Mouse (Mus musculus): ENCODE results near the gene Prl7a2. TPM values are rescaled to one million over a fixed set of nuclear protein-coding genes. Genes with fewer than 3 reads are reported as not detected.

The Prl7a2 gene
- polyA plus RNA-seq (2015; fragmentation: Nextera tagmentation; extraction: Ambion mirVana): not detected in 2 replicates

DNA sequence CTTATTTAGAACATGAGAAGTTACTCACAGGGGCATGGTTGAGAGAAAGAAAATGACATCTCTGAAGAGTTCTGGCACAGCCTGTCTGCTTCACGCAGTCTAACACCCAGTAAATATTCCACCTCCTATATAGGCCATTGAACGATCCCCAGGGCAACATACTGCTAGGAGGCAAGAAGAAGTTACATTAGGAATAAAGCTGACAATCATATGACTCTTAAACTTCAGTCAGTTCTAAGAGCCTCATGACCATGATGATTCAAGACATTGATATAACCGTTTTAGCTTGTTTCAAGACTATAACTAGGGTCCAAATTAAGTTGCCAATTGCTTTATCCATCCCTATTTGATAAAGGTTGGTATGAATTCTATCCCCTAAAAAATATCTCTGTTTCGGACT is at the start of gene Prl7a2:
Gene Prl7a2 (minus strand): TSS at position 101 of the 400 bp plus-strand sequence.
- H3K4me2 ChIP-seq: no peak within 1 kb of the TSS
- H3K27me3 ChIP-seq: no peaks in the 10 kb centered on the region
- no peaks in the 10 kb centered on the region for H3K4me1 ChIP-seq
- no peaks in the 10 kb centered on the region for H3K36me3 ChIP-seq
- 85% methylated on average over 4 of the region's 4 CpGs for WGBS
- no peak within 1 kb of the TSS for H3K9ac ChIP-seq
- H3K4me3 ChIP-seq: no peak within 1 kb of the TSS
- ATAC-seq (ENCODE audit: insufficient number of reproducible peaks, insufficient read depth, low FRiP score, low TSS enrichment, low read depth): no peak
- no peak within 1 kb of the TSS for H3K27ac ChIP-seq
- H3K9me3 ChIP-seq: no peaks in the 10 kb centered on the region

DNA sequence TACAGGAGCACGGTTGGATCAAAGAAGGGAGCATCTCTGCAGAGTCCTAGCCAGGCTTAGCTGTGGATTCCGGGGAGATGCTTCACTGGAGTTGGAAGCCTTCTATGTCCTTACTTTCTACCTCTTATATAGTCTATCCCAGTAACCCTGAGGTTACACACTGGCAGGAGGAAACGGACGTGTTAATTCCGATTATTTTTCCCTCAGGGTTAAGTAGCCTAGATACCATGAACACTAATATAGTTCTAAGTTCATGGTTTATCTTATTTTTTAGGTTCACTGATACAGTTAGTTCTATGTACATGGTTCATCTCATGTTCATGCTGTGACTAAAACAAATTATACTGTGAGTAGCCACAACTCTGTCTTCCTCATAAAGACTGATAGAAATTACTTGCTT is 48.8 kb upstream of the Prl7a2 start, which contains the start of gene Prl7d1:
Gene Prl7d1 (minus strand): TSS at position 101 of the 400 bp plus-strand sequence.
- ATAC-seq (ENCODE audit: insufficient number of reproducible peaks, insufficient read depth, low FRiP score, low TSS enrichment, low read depth): no peak

GRCm38 (mm10) chr13:27706521-27706920 is 38.7 kb upstream of the Prl7a2 start:
- no peaks in the 10 kb centered on the region for H3K4me1 ChIP-seq
- H3K4me2 ChIP-seq: no peak overlapping the region
- no peak overlapping the region for H3K27ac ChIP-seq
- H3K4me3 ChIP-seq: no peak overlapping the region
- no peak for ATAC-seq (ENCODE audit: insufficient number of reproducible peaks, insufficient read depth, low FRiP score, low TSS enrichment, low read depth)
- no peak overlapping the region for H3K9ac ChIP-seq
- no peaks in the 10 kb centered on the region for H3K36me3 ChIP-seq
- no peaks in the 10 kb centered on the region for H3K27me3 ChIP-seq
- H3K9me3 ChIP-seq: no peaks in the 10 kb centered on the region
- 60% methylated on average over 2 of the region's 2 CpGs for WGBS

More for the DNA sequence above, 48.8 kb upstream of the Prl7a2 start, which contains the start of gene Prl7d1:
- H3K4me1 ChIP-seq: no peaks in the 10 kb centered on the region
- H3K27ac ChIP-seq: no peak within 1 kb of the TSS
- no peak within 1 kb of the TSS for H3K4me3 ChIP-seq
- no peaks in the 10 kb centered on the region for H3K27me3 ChIP-seq
- no peaks in the 10 kb centered on the region for H3K9me3 ChIP-seq
- 87% methylated on average over 5 of the region's 5 CpGs for WGBS
- no peak within 1 kb of the TSS for H3K4me2 ChIP-seq
- H3K36me3 ChIP-seq: no peaks in the 10 kb centered on the region
- H3K9ac ChIP-seq: no peak within 1 kb of the TSS

DNA sequence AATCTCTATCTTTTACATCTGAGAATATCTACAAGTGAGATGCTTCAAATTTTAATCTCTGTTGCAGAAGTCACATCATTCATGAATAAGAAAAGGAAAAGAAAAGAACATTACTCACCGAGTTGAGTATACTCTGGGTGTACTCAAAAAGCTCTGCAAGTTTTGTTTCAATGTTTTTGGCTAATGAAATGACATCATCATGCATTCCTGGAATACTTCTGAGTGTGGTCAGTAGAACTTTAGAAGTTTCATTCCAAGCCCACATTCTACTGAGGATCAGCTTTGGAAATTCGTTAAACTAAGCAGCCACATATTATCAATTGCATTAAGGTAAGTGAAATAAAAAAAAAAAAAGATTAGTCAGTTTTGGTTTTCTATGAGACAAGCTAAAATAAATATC is 7.1 kb downstream of the Prl7a2 start:
- no peak overlapping the region for H3K4me2 ChIP-seq
- H3K36me3 ChIP-seq: no peaks in the 10 kb centered on the region
- H3K9me3 ChIP-seq: no peaks in the 10 kb centered on the region
- H3K4me1 ChIP-seq: no peaks in the 10 kb centered on the region
- H3K4me3 ChIP-seq: no peak overlapping the region
- no peak overlapping the region for H3K27ac ChIP-seq
- no peak overlapping the region for H3K9ac ChIP-seq
- H3K27me3 ChIP-seq: no peaks in the 10 kb centered on the region
- no peak for ATAC-seq (ENCODE audit: insufficient number of reproducible peaks, insufficient read depth, low FRiP score, low TSS enrichment, low read depth)
- 67% methylated on average over 2 of the region's 2 CpGs for WGBS

DNA sequence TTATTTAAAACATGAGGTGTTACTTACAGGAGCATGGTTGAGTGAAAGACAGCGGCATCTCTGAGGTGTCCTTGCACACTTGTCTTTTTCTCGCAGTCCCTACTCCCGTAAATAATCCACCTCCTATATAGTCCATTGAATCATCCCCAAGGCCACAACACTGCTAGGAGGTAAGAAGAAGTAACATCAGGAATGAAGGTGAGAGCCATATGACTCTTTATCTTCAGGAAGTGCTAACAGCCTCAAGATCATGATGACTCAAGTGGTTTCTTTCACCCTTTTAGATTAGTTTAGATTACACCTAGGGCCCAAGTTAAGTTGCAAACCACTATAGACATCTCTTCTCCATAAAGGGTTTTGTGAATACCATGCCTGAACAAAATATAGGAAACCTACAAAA is 25.4 kb downstream of the Prl7a2 start, which contains the start of gene Prl7a1:
Gene Prl7a1 (minus strand): TSS at position 101 of the 400 bp plus-strand sequence.
- H3K4me2 ChIP-seq: no peak within 1 kb of the TSS
- H3K27ac ChIP-seq: no peak within 1 kb of the TSS
- H3K4me1 ChIP-seq: no peaks in the 10 kb centered on the region
- no peaks in the 10 kb centered on the region for H3K9me3 ChIP-seq
- no peak within 1 kb of the TSS for H3K9ac ChIP-seq
- H3K27me3 ChIP-seq: no peaks in the 10 kb centered on the region
- H3K36me3 ChIP-seq: no peaks in the 10 kb centered on the region
- no peak within 1 kb of the TSS for H3K4me3 ChIP-seq
- WGBS: 96% methylated on average over 3 of the region's 3 CpGs
- no peak for ATAC-seq (ENCODE audit: insufficient number of reproducible peaks, insufficient read depth, low FRiP score, low TSS enrichment, low read depth)

DNA sequence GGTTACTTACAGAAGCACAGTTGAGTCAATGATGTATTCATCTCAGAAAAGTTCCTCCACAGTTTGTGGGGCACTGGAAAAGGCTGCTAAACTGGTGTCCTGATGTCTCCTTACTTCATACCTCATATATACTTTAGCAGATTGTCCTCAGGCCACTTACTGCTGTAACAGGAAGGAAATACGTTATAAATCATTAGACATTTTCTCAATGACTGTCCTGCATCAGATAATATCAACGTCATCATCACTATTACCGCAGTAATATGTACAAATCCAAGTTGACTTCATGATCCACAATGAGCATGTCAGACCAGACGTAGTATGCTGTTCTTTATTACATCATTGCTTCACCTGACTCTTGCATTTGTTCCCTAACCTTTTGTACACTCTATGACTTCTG is 57.4 kb downstream of the Prl7a2 start, which contains the start of gene Prl7b1:
Gene Prl7b1 (minus strand): TSS at position 101 of the 400 bp plus-strand sequence.
- ATAC-seq (ENCODE audit: insufficient number of reproducible peaks, insufficient read depth, low FRiP score, low TSS enrichment, low read depth): no peak
- no peaks in the 10 kb centered on the region for H3K9me3 ChIP-seq
- no peaks in the 10 kb centered on the region for H3K27me3 ChIP-seq
- no peaks in the 10 kb centered on the region for H3K4me1 ChIP-seq
- WGBS: 76% methylated on average over 4 of the region's 4 CpGs
- no peak within 1 kb of the TSS for H3K9ac ChIP-seq
- no peak within 1 kb of the TSS for H3K4me3 ChIP-seq
- no peak within 1 kb of the TSS for H3K4me2 ChIP-seq
- no peaks in the 10 kb centered on the region for H3K36me3 ChIP-seq
- H3K27ac ChIP-seq: no peak within 1 kb of the TSS

Other genes with a start within 250 kb of the Prl7a2 start
- not detected in 2 replicates for gene Prl8a6, start 229.3 kb downstream of the Prl7a2 start, polyA plus RNA-seq (2015; fragmentation: Nextera tagmentation; extraction: Ambion mirVana)
- gene Prl8a8, start 154.8 kb downstream of the Prl7a2 start, polyA plus RNA-seq (2015; fragmentation: Nextera tagmentation; extraction: Ambion mirVana): not detected in 2 replicates
- gene Prl8a9, start 103.4 kb downstream of the Prl7a2 start, polyA plus RNA-seq (2015; fragmentation: Nextera tagmentation; extraction: Ambion mirVana): not detected in 2 replicates
- not detected in 2 replicates for gene Prl8a1, start 85.9 kb downstream of the Prl7a2 start, polyA plus RNA-seq (2015; fragmentation: Nextera tagmentation; extraction: Ambion mirVana)
- gene Prl7b1, start 57.5 kb downstream of the Prl7a2 start, polyA plus RNA-seq (2015; fragmentation: Nextera tagmentation; extraction: Ambion mirVana): not detected in 2 replicates
- gene Prl7a1, start 25.5 kb downstream of the Prl7a2 start, polyA plus RNA-seq (2015; fragmentation: Nextera tagmentation; extraction: Ambion mirVana): not detected in 2 replicates
- gene Prl7d1, start 48.7 kb upstream of the Prl7a2 start, polyA plus RNA-seq (2015; fragmentation: Nextera tagmentation; extraction: Ambion mirVana): not detected in 2 replicates
- gene Prl7c1, start 112.8 kb upstream of the Prl7a2 start, polyA plus RNA-seq (2015; fragmentation: Nextera tagmentation; extraction: Ambion mirVana): not detected in 2 replicates
- not detected in 2 replicates for gene Prl2a1, start 133.6 kb upstream of the Prl7a2 start, polyA plus RNA-seq (2015; fragmentation: Nextera tagmentation; extraction: Ambion mirVana)
- gene Prl2c1, start 181.3 kb upstream of the Prl7a2 start, polyA plus RNA-seq (2015; fragmentation: Nextera tagmentation; extraction: Ambion mirVana): not detected in 2 replicates